Mouse (Mus musculus) brain, embryonic 14.5 days (tissue): ENCODE measurements around the gene Gata3.

Experiments used
- CTCF ChIP-seq: fragments of 200-500 bp; IDR thresholded peaks from 2 replicates; pipeline ENCODE4 v1.5.1; 2012; ENCODE audit warnings: inconsistent platforms, mild to moderate bottlenecking, moderate library complexity, borderline replicate concordance; ENCODE audit not compliant: insufficient read depth, insufficient read length; ENCODE audit errors: extremely low read depth
- POLR2A ChIP-seq: fragments of 200-500 bp; IDR thresholded peaks from 2 replicates; pipeline ENCODE4 v1.6.1; 2012; ENCODE audit warnings: mild to moderate bottlenecking, inconsistent platforms, borderline replicate concordance; ENCODE audit not compliant: poor library complexity, insufficient read depth, insufficient read length, severe bottlenecking; ENCODE audit errors: extremely low read depth

DNA sequence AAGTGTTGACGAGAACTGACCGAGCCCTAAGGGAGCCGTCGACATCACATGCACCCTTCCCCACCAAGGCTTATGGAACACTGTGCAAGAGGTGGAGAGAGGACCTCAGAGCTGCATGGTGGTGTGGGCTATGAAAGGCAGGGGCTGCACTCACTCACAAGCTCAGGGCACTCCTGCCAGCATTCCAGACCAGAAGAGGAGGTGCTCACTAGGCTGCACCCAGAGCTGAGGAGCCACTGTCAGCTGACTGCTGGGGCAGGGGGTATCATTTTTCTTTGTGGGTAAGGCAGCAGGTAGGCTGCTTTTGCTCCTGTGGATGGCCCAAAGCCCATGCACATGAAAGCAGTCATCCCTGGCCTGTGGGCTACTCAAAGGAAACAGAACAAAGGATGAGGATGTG lies 49.4 kb upstream of the Gata3 start:
- TF ChIP-seq CTCF = no peak
- no peak for TF ChIP-seq POLR2A
